24 mouse cellular contexts compared by ENCODE assay signal in genomic region chr3:109360746-109361145, GRCm38 (mm10). TPM values are rescaled to one million over a fixed set of nuclear protein-coding genes. Genes with fewer than 3 reads are reported as not detected.
A peak's percentile ranks its signal among the peaks of the same experiment; 100 is the strongest.
DNase-seq lines count a peak whose midpoint lies in the region; ATAC-seq and TF ChIP-seq lines count a peak whose summit lies in the region.
"Had no signal": no experiment of that assay in that cellular context is flagged by ENCODE, and none has a peak within 500 bp of the region (broad histone marks: within the 10 kb centered on the region; RNA-seq: fewer than 3 reads in every experiment).

No protein-coding gene starts in this region.

- H3K4me2 ChIP-seq in liver, postnatal 0 days (ENCODE audit: low read depth, low read length): no peak overlapping the region
- no peak overlapping the region for H3K4me2 ChIP-seq in liver, embryonic 12.5 days
- no peak overlapping the region for H3K4me2 ChIP-seq in midbrain, embryonic 13.5 days (replicated peaks)
- H3K4me2 ChIP-seq: embryonic facial prominence, embryonic 13.5 days; forebrain, embryonic 12.5 days; heart, embryonic 15.5 days; midbrain, embryonic 11.5 days had no signal

- no peak for TF ChIP-seq CTCF in liver, postnatal 0 days (IDR thresholded peaks at IDR 0.05; ENCODE audit: low read depth)
- TF ChIP-seq CTCF in bone marrow, adult 2 months (IDR thresholded peaks at IDR 0.05; ENCODE audit: control insufficient read depth, insufficient read depth, low read length): no peak

- TF ChIP-seq POLR2A in bone marrow, adult 2 months (IDR thresholded peaks at IDR 0.05; ENCODE audit: borderline replicate concordance, control insufficient read depth, low read depth, low read length): no peak

- no peak overlapping the region for H3K4me3 ChIP-seq in liver, postnatal 0 days (ENCODE audit: low read depth, low read length)
- no peak overlapping the region for H3K4me3 ChIP-seq in liver, embryonic 12.5 days
- no peak overlapping the region for H3K4me3 ChIP-seq in bone marrow, adult 2 months (replicated peaks; ENCODE audit: control insufficient read depth, low read depth, low read length)
- H3K4me3 ChIP-seq in midbrain, embryonic 13.5 days (replicated peaks): no peak overlapping the region
- H3K4me3 ChIP-seq: embryonic facial prominence, embryonic 13.5 days; erythroblast, embryonic 14.5 days; forebrain, embryonic 12.5 days; heart, embryonic 15.5 days; limb, embryonic 10.5 days had no signal

- H3K27me3 ChIP-seq in liver, postnatal 0 days (ENCODE audit: insufficient read depth, low read length): no peaks in the 10 kb centered on the region
- H3K27me3 ChIP-seq in liver, embryonic 12.5 days (replicated peaks): no peaks in the 10 kb centered on the region
- H3K27me3 ChIP-seq in midbrain, embryonic 13.5 days: no peaks in the 10 kb centered on the region
- H3K27me3 ChIP-seq: embryonic facial prominence, embryonic 13.5 days; forebrain, embryonic 12.5 days; heart, embryonic 15.5 days had no signal

- peak; percentile 19; the same call in 1 of the 2 replicates for TF ChIP-seq EP300 in liver, postnatal 0 days (IDR thresholded peaks at IDR 0.05; ENCODE audit: low read depth)

- 37% methylated on average over 4 of the region's 4 CpGs for WGBS in liver, postnatal 0 days (ENCODE audit: insufficient replicate concordance)
- 43% methylated on average over 4 of the region's 4 CpGs for WGBS in liver, embryonic 12.5 days (ENCODE audit: insufficient replicate concordance)
- 9% methylated on average over 4 of the region's 4 CpGs for WGBS in bone marrow, adult 2 months
- whole genome bisulfite sequencing in midbrain, embryonic 13.5 days: 89% methylated on average over 4 of the region's 4 CpGs

- H3K9ac ChIP-seq in liver, postnatal 0 days (replicated peaks): no peak overlapping the region
- no peak overlapping the region for H3K9ac ChIP-seq in liver, embryonic 12.5 days
- no peak overlapping the region for H3K9ac ChIP-seq in midbrain, embryonic 13.5 days (replicated peaks)
- H3K9ac ChIP-seq: embryonic facial prominence, embryonic 13.5 days; forebrain, embryonic 12.5 days; heart, embryonic 15.5 days had no signal

- no peaks in the 10 kb centered on the region for H3K9me3 ChIP-seq in liver, postnatal 0 days (ENCODE audit: low read length)
- H3K9me3 ChIP-seq in liver, embryonic 12.5 days (replicated peaks): no peaks in the 10 kb centered on the region
- H3K9me3 ChIP-seq in midbrain, embryonic 13.5 days: no peaks in the 10 kb centered on the region
- H3K9me3 ChIP-seq: embryonic facial prominence, embryonic 13.5 days; forebrain, embryonic 12.5 days; heart, embryonic 15.5 days; limb, embryonic 10.5 days had no signal

- no peak for ATAC-seq in liver, postnatal 0 days
- ATAC-seq in liver, embryonic 12.5 days: no peak
- peak; percentile 48 for ATAC-seq in inflammation-experienced regulatory T-cells, adult 6 months
- ATAC-seq in midbrain, embryonic 13.5 days: no peak
- ATAC-seq: hindbrain, embryonic 16.5 days; intestine, postnatal 0 days had no signal

- H3K36me3 ChIP-seq in liver, postnatal 0 days (replicated peaks; ENCODE audit: insufficient read depth, low read length): no peaks in the 10 kb centered on the region
- H3K36me3 ChIP-seq in liver, embryonic 12.5 days: no peaks in the 10 kb centered on the region
- H3K36me3 ChIP-seq in midbrain, embryonic 13.5 days: no peaks in the 10 kb centered on the region
- H3K36me3 ChIP-seq: embryonic facial prominence, embryonic 13.5 days; forebrain, embryonic 12.5 days; heart, embryonic 15.5 days; limb, embryonic 10.5 days had no signal

- DNase-seq in liver, postnatal 0 days: no peak
- no peak for DNase-seq in cerebellum, adult 9-10 months
- no peak for DNase-seq in kidney, adult 18-20 months
- DNase-seq: adrenal gland, adult 8-10 months; cerebellum, adult 2 months; heart, postnatal 4 days; kidney, postnatal 10 days; liver; lung, postnatal 36 days; thymus, adult 2 months; thymus, postnatal 4 days had no signal

- H3K27ac ChIP-seq in liver, postnatal 0 days (ENCODE audit: low read depth): peak overlapping the region; percentile 60; the same call in 1 of the 2 replicates
- H3K27ac ChIP-seq in liver, embryonic 12.5 days: no peak overlapping the region
- H3K27ac ChIP-seq in bone marrow, adult 2 months (ENCODE audit: control insufficient read depth, insufficient read depth, low read depth, low read length, poor library complexity): peak overlapping the region; percentile 32; the same call in 1 of the 2 replicates
- no peak overlapping the region for H3K27ac ChIP-seq in midbrain, embryonic 13.5 days
- H3K27ac ChIP-seq: embryonic facial prominence, embryonic 13.5 days; forebrain, embryonic 12.5 days; heart, embryonic 15.5 days; limb, embryonic 10.5 days; stomach, postnatal 0 days had no signal

- peaks cover 16% of the 10 kb centered on the region for H3K4me1 ChIP-seq in liver, postnatal 0 days (ENCODE audit: insufficient read depth)
- peaks cover 42% of the 10 kb centered on the region for H3K4me1 ChIP-seq in liver, embryonic 12.5 days
- H3K4me1 ChIP-seq in bone marrow, adult 2 months (ENCODE audit: control insufficient read depth, insufficient read depth, low read length): peaks cover 8% of the 10 kb centered on the region
- H3K4me1 ChIP-seq in midbrain, embryonic 13.5 days (replicated peaks): peaks cover 8% of the 10 kb centered on the region; the same call in 1 of the 2 replicates
- H3K4me1 ChIP-seq: embryonic facial prominence, embryonic 13.5 days had no signal

RNA-seq across cellular contexts. Expression of gene Vav3, which starts 20.3 kb away (rescaled TPM):
- polyA plus RNA-seq in liver, postnatal 0 days (2015; fragmentation: Nextera tagmentation; extraction: Ambion mirVana): 4.0 and 4.4 TPM in 2 replicates
- 5.4 and 7.0 TPM in 2 replicates for polyA plus RNA-seq in liver, embryonic 12.5 days (2016; fragmentation: Nextera tagmentation; extraction: Ambion mirVana)
- 8.9 and 12.7 TPM in 2 replicates for polyA plus RNA-seq in bone marrow, adult 2 months (2011; ENCODE audit: insufficient read depth, insufficient read length, low replicate concordance, missing spikeins)
- 10 to 100 TPM in 1 of 3 experiments, 1 to 10 TPM in 2; 5.0 to 15.2 (median 9.9) TPM for polyA plus RNA-seq in inflammation-experienced regulatory T-cells, adult 6 months (2017; shearing (Covaris generic))
- 32.6 TPM in 2 replicates for polyA plus RNA-seq in midbrain, embryonic 13.5 days (2015; fragmentation: Nextera tagmentation; extraction: Ambion mirVana)
- polyA plus RNA-seq: erythroblast, embryonic 14.5 days had no signal

Comparison
In these comparisons a context has a peak if more than half of its experiments do, and no peak if none do; other contexts are left out.
1. H3K27ac ChIP-seq: peak in liver, postnatal 0 days (single experiment) and bone marrow, adult 2 months (single experiment); none in liver, embryonic 12.5 days (single experiment) and midbrain, embryonic 13.5 days (single experiment).